Comparison of ENCODE assay signal across 16 mouse cellular contexts in the genomic region with DNA sequence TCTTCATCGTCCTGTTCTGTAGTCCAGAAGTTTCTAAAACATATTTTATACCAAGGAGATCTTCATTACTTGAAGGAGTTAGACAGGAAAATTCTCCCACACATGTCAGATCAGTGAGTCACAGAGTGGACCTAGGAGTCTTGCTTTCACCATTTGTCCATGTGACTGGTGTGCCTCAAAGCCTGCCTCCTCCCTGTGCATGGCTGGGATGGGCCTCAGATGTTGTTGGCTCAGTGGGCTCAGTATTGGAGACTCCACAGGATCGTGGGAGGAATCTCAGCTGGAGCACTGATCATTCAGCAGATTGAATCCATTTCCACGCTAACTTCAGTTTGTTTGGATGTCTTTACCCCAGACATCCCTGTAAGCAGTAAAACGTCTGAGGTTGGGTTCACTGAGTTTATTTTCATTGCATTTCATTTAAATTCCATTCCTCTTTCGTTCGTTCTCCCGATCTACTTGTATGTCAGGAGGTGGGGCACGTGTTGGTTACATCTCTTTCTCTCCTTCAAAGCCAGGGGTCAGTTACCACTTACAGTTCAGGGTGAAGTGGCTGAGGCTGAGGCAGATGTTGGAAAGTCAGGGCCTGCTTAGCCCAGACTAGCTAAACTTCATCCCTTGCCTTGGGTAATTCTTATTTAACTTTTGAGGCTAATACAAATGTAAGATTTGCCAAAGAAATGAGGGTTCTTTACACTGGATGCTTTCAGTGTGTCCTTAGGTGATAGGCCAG. TPM values are rescaled to one million over a fixed set of nuclear protein-coding genes. Genes with fewer than 3 reads are reported as not detected.
DNase-seq lines count a peak whose midpoint lies in the region; ATAC-seq and TF ChIP-seq lines count a peak whose summit lies in the region.
"Had no signal": no experiment of that assay in that cellular context is flagged by ENCODE, and none has a peak within 500 bp of the region (broad histone marks: within the 10 kb centered on the region; RNA-seq: fewer than 3 reads in every experiment).

No protein-coding gene starts in this region.

- no peaks in the 10 kb centered on the region for H3K9me3 ChIP-seq in kidney, postnatal 0 days (replicated peaks; ENCODE audit: low read length)
- H3K9me3 ChIP-seq in midbrain, embryonic 11.5 days (ENCODE audit: control insufficient read depth, low read length), result no peaks in the 10 kb centered on the region
- no peaks in the 10 kb centered on the region for H3K9me3 ChIP-seq in midbrain, embryonic 10.5 days (replicated peaks)
- H3K9me3 ChIP-seq in stomach, embryonic 16.5 days (replicated peaks; ENCODE audit: control insufficient read depth, low read length), result no peaks in the 10 kb centered on the region
- H3K9me3 ChIP-seq: midbrain, embryonic 15.5 days; neural tube, embryonic 12.5 days had no signal

- TF ChIP-seq CTCF in kidney, postnatal 0 days (IDR thresholded peaks at IDR 0.05; ENCODE audit: low read depth), result no peak
- no peak for TF ChIP-seq CTCF in embryonic fibroblast, embryonic 13.5 days (IDR thresholded peaks at IDR 0.05; ENCODE audit: borderline replicate concordance, insufficient read depth, low read length)

- no peaks in the 10 kb centered on the region for H3K27me3 ChIP-seq in kidney, postnatal 0 days (ENCODE audit: insufficient read depth, low read length)
- no peaks in the 10 kb centered on the region for H3K27me3 ChIP-seq in midbrain, embryonic 11.5 days (ENCODE audit: control insufficient read depth, insufficient read depth, low read length)
- H3K27me3 ChIP-seq in midbrain, embryonic 10.5 days (ENCODE audit: low read depth, poor library complexity, severe bottlenecking), result no peaks in the 10 kb centered on the region
- no peaks in the 10 kb centered on the region for H3K27me3 ChIP-seq in stomach, embryonic 16.5 days (ENCODE audit: control insufficient read depth, insufficient read depth, low read length)
- H3K27me3 ChIP-seq: midbrain, embryonic 15.5 days; neural tube, embryonic 12.5 days had no signal

- H3K9ac ChIP-seq in kidney, postnatal 0 days (ENCODE audit: low read depth, low read length), result no peak overlapping the region
- H3K9ac ChIP-seq in midbrain, embryonic 11.5 days (ENCODE audit: low read length), result no peak overlapping the region
- no peak overlapping the region for H3K9ac ChIP-seq in stomach, embryonic 16.5 days (ENCODE audit: low read length)
- H3K9ac ChIP-seq: midbrain, embryonic 15.5 days; neural tube, embryonic 12.5 days had no signal

- H3K4me2 ChIP-seq in kidney, postnatal 0 days (ENCODE audit: low read length), result no peak overlapping the region
- no peak overlapping the region for H3K4me2 ChIP-seq in midbrain, embryonic 11.5 days
- no peak overlapping the region for H3K4me2 ChIP-seq in stomach, embryonic 16.5 days (ENCODE audit: low read depth, low read length)
- H3K4me2 ChIP-seq: midbrain, embryonic 15.5 days; neural tube, embryonic 12.5 days had no signal

- peak; percentile 15 for DNase-seq in kidney, postnatal 0 days (ENCODE audit: low spot score)
- DNase-seq in kidney, adult 11 months, result no peak
- DNase-seq in midbrain, embryonic 11.5 days (ENCODE audit: low spot score, missing footprints), result peak; percentile 56
- no peak for DNase-seq in midbrain, embryonic 10.5 days (ENCODE audit: low spot score)
- no peak for DNase-seq in natural killer cell, adult 2 months (ENCODE audit: low spot score in 2 of 2)
- DNase-seq: adrenal gland, postnatal 25 days; cerebellum, postnatal 36 days; right cerebral cortex, postnatal 25 days; thymus, adult 18-20 months had no signal

- ATAC-seq in kidney, postnatal 0 days (replicated peaks; ENCODE audit: low FRiP score, low read depth), result no peak
- no peak for ATAC-seq in midbrain, embryonic 11.5 days (ENCODE audit: low FRiP score)
- peak; percentile 44; the same call in 1 of the 2 replicates for ATAC-seq in stomach, embryonic 16.5 days (ENCODE audit: insufficient read depth, low FRiP score)
- ATAC-seq: activated CD4-positive, CD25-positive, alpha-beta regulatory T cell, adult 4 months; inflammation-experienced regulatory T-cells, adult 6 months; midbrain, embryonic 15.5 days had no signal

- TF ChIP-seq POLR2A in embryonic fibroblast, embryonic 13.5 days (IDR thresholded peaks at IDR 0.05; ENCODE audit: low read depth, low read length), result no peak

- H3K27ac ChIP-seq in kidney, postnatal 0 days, result no peak overlapping the region
- H3K27ac ChIP-seq in midbrain, embryonic 11.5 days (ENCODE audit: low read depth, low read length), result no peak overlapping the region
- H3K27ac ChIP-seq in midbrain, embryonic 10.5 days (replicated peaks), result no peak overlapping the region
- peak overlapping the region; percentile 58 for H3K27ac ChIP-seq in embryonic fibroblast, embryonic 13.5 days (ENCODE audit: insufficient read depth, low read length)
- H3K27ac ChIP-seq in stomach, embryonic 16.5 days (ENCODE audit: low read length), result no peak overlapping the region
- H3K27ac ChIP-seq: macrophage; midbrain, embryonic 15.5 days; neural tube, embryonic 12.5 days had no signal

- no peak overlapping the region for H3K4me3 ChIP-seq in kidney, postnatal 0 days (replicated peaks; ENCODE audit: low read depth, low read length)
- H3K4me3 ChIP-seq in midbrain, embryonic 11.5 days (ENCODE audit: low read depth, low read length), result no peak overlapping the region
- H3K4me3 ChIP-seq in midbrain, embryonic 10.5 days, result no peak overlapping the region
- no peak overlapping the region for H3K4me3 ChIP-seq in embryonic fibroblast, embryonic 13.5 days (ENCODE audit: insufficient read depth, low read length)
- no peak overlapping the region for H3K4me3 ChIP-seq in stomach, embryonic 16.5 days (replicated peaks; ENCODE audit: low read length)
- H3K4me3 ChIP-seq: midbrain, embryonic 15.5 days; neural tube, embryonic 12.5 days had no signal

- H3K36me3 ChIP-seq in kidney, postnatal 0 days (ENCODE audit: insufficient read depth, low read length), result no peaks in the 10 kb centered on the region
- no peaks in the 10 kb centered on the region for H3K36me3 ChIP-seq in midbrain, embryonic 11.5 days (ENCODE audit: control insufficient read depth, insufficient read depth, low read length)
- H3K36me3 ChIP-seq in midbrain, embryonic 10.5 days, result 0 out of 2 replicates have a peak, but pooled peaks cover 4% of the 10 kb centered on the region
- H3K36me3 ChIP-seq in stomach, embryonic 16.5 days (ENCODE audit: control insufficient read depth, insufficient read depth, low read length), result no peaks in the 10 kb centered on the region; the same call in 1 of the 2 replicates
- H3K36me3 ChIP-seq: midbrain, embryonic 15.5 days; neural tube, embryonic 12.5 days had no signal

- WGBS in kidney, postnatal 0 days, result 46% methylated on average over 8 of the region's 8 CpGs
- 82% methylated on average over 8 of the region's 8 CpGs for WGBS in midbrain, embryonic 11.5 days
- whole genome bisulfite sequencing in midbrain, embryonic 10.5 days, result 76% methylated on average over 8 of the region's 8 CpGs
- 55% methylated on average over 8 of the region's 8 CpGs for WGBS in stomach, embryonic 16.5 days

- H3K4me1 ChIP-seq in kidney, postnatal 0 days (replicated peaks; ENCODE audit: insufficient read depth, low read length), result no peaks in the 10 kb centered on the region
- no peaks in the 10 kb centered on the region for H3K4me1 ChIP-seq in midbrain, embryonic 11.5 days (ENCODE audit: control insufficient read depth, insufficient read depth, low read length)
- H3K4me1 ChIP-seq in midbrain, embryonic 10.5 days, result no peaks in the 10 kb centered on the region
- H3K4me1 ChIP-seq in embryonic fibroblast, embryonic 13.5 days (ENCODE audit: control insufficient read depth, insufficient read depth, low read length), result peaks cover 4% of the 10 kb centered on the region
- peaks cover 2% of the 10 kb centered on the region; the same call in 1 of the 2 replicates for H3K4me1 ChIP-seq in stomach, embryonic 16.5 days (ENCODE audit: control insufficient read depth, insufficient read depth, low read length)
- H3K4me1 ChIP-seq: midbrain, embryonic 15.5 days; neural tube, embryonic 12.5 days had no signal

RNA-seq across cellular contexts. Expression of a gene that starts 30.5 kb away (rescaled TPM):
- polyA plus RNA-seq in kidney, postnatal 0 days (2015; fragmentation: Nextera tagmentation; extraction: Ambion mirVana), result 37.1 and 38.7 TPM in 2 replicates
- 25.2 and 26.6 TPM in 2 replicates for polyA plus RNA-seq in midbrain, embryonic 11.5 days (2014; fragmentation: Nextera tagmentation; extraction: Ambion mirVana)
- 23.3 and 25.6 TPM in 2 replicates for polyA plus RNA-seq in midbrain, embryonic 10.5 days (2016; fragmentation: Nextera tagmentation; extraction: Ambion mirVana)
- polyA plus RNA-seq in embryonic fibroblast, embryonic 13.5 days (2011; ENCODE audit: insufficient read length, low read depth, missing spikeins), result 88.6 and 107 TPM in 2 replicates
- 39.5 and 43.2 TPM in 2 replicates for polyA plus RNA-seq in stomach, embryonic 16.5 days (2015; fragmentation: Nextera tagmentation; extraction: Ambion mirVana)

Comparison
In these comparisons a context has a peak if more than half of its experiments do, and no peak if none do; other contexts are left out.
1. DNase-seq: peak in kidney, postnatal 0 days (single experiment) and midbrain, embryonic 11.5 days (single experiment); none in kidney, adult 11 months (single experiment), midbrain, embryonic 10.5 days (single experiment) and natural killer cell, adult 2 months (0 of 2).